Mouse (Mus musculus): Measurements from ENCODE around the gene Cops7a. TPM values are rescaled to one million over a fixed set of nuclear protein-coding genes. Genes with fewer than 3 reads are reported as not detected.

Cops7a gene
- polyA plus RNA-seq, 1 experiment from 2014 or later: 49.6 TPM

DNA sequence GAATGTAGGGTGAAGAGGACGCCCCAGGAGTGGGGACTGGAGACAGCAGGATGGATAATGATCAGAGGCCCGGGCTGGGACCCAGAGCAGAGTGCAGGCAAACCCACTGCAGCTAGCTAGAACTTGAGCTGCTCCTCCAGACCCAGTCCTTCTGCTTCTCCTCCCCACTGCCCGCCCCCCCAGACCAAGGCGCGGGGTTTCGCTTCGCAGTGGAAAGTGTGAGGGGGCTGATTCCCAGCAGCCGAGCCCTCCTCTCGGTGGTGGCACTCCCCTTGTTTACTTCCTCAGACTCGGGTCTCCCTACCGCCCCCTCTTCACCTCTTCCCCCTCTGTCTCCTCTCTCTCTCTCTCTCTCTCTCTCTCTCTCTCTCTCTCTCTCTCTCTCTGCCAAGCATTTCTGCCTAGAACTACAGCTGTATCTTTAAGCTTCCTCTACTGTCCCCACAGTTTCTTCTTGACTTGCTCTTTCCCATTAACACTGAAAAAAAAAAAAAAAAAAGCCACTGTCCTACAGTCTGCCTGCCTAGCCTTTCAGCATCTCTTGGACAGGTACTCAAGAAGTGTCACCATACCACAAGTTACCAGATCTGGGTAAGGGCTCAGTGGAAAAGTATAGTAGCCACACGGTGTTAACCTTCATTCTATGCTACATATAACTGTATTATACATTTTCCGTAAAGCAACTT lies 53.7 kb downstream of the Cops7a start, which contains the start of gene Lag3:
Gene Lag3, minus strand, starts transcription at position 173 of the 686 bp plus-strand sequence.
- H3K4me2 ChIP-seq (ENCODE audit: low read depth, low read length): no peak within 1 kb of the TSS
- H3K9me3 ChIP-seq (replicated peaks; ENCODE audit: control insufficient read depth, low read length): no peaks in the 10 kb centered on the region
- H3K27ac ChIP-seq (ENCODE audit: low read length): no peak within 1 kb of the TSS
- no peaks in the 10 kb centered on the region for H3K36me3 ChIP-seq (ENCODE audit: control insufficient read depth, insufficient read depth)
- H3K27me3 ChIP-seq (ENCODE audit: control insufficient read depth, insufficient read depth, low read depth, low read length): peaks cover 45% of the 10 kb centered on the region
- peaks cover 7% of the 10 kb centered on the region for H3K4me1 ChIP-seq (ENCODE audit: control insufficient read depth, low read depth, low read length)
- no peak within 1 kb of the TSS for H3K9ac ChIP-seq (ENCODE audit: low read depth, low read length)
- no peak within 1 kb of the TSS for H3K4me3 ChIP-seq (ENCODE audit: low read depth, low read length)
- no peak for ATAC-seq (ENCODE audit: low read depth)
- WGBS (ENCODE audit: insufficient replicate concordance): 17% methylated on average over 12 of the region's 13 CpGs

DNA sequence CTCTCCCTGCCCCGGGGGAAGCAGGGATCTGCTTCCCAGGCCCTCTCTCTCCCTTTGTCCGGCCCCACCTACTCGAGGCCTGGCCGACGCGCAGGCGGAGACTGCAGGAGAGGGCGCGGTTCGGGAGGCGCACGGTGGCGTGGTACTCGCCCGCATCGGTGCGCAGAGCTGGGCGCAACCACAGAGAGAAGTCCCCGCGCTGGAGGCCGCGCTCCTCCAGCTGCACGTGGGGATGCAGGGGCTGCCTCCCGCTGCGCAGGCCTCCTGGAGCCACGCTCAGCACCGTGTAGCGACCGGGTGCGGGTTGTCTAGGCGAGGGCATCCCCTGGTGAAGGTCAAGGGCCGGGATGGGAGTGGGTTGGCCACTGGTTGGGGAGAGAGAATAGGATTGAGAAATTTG lies 55.3 kb downstream of the Cops7a start:
- peaks cover 29% of the 10 kb centered on the region for H3K27me3 ChIP-seq (ENCODE audit: control insufficient read depth, insufficient read depth, low read depth, low read length)
- H3K27ac ChIP-seq (ENCODE audit: low read length): no peak overlapping the region
- peaks cover 7% of the 10 kb centered on the region for H3K4me1 ChIP-seq (ENCODE audit: control insufficient read depth, low read depth, low read length)
- no peak overlapping the region for H3K9ac ChIP-seq (ENCODE audit: low read depth, low read length)
- H3K36me3 ChIP-seq (ENCODE audit: control insufficient read depth, insufficient read depth): no peaks in the 10 kb centered on the region
- no peak for ATAC-seq (ENCODE audit: low read depth)
- no peak overlapping the region for H3K4me3 ChIP-seq (ENCODE audit: low read depth, low read length)
- WGBS (ENCODE audit: insufficient replicate concordance): 2% methylated on average over 32 of the region's 32 CpGs
- no peaks in the 10 kb centered on the region for H3K9me3 ChIP-seq (replicated peaks; ENCODE audit: control insufficient read depth, low read length)
- no peak overlapping the region for H3K4me2 ChIP-seq (ENCODE audit: low read depth, low read length)

Other genes starting within 250 kb of the Cops7a start
- gene Ptpn6, start 226.8 kb downstream of the Cops7a start, polyA plus RNA-seq (2015; fragmentation: Nextera tagmentation; extraction: Ambion mirVana): 38.2 and 38.3 TPM in 2 replicates
- 80.7 and 83.6 TPM in 2 replicates for gene Grcc10, start 224.2 kb downstream of the Cops7a start, polyA plus RNA-seq (2015; fragmentation: Nextera tagmentation; extraction: Ambion mirVana)
- gene Gm45234, start 209.5 kb downstream of the Cops7a start, polyA plus RNA-seq (2015; fragmentation: Nextera tagmentation; extraction: Ambion mirVana): not detected in 2 replicates
- 1.3 and 1.7 TPM in 2 replicates for gene Atn1, start 209.0 kb downstream of the Cops7a start, polyA plus RNA-seq (2015; fragmentation: Nextera tagmentation; extraction: Ambion mirVana)
- 0.40 and 0.43 TPM in 2 replicates for gene Eno2, start 195.9 kb downstream of the Cops7a start, polyA plus RNA-seq (2015; fragmentation: Nextera tagmentation; extraction: Ambion mirVana)
- not detected in 2 replicates for gene Lrrc23, start 185.8 kb downstream of the Cops7a start, polyA plus RNA-seq (2015; fragmentation: Nextera tagmentation; extraction: Ambion mirVana)
- gene Spsb2, start 156.9 kb downstream of the Cops7a start, polyA plus RNA-seq (2015; fragmentation: Nextera tagmentation; extraction: Ambion mirVana): 8.6 and 9.1 TPM in 2 replicates
- gene Tpi1, start 151.2 kb downstream of the Cops7a start, polyA plus RNA-seq (2015; fragmentation: Nextera tagmentation; extraction: Ambion mirVana): 450 and 452 TPM in 2 replicates
- 50.0 and 52.7 TPM in 2 replicates for gene Usp5, start 136.1 kb downstream of the Cops7a start, polyA plus RNA-seq (2015; fragmentation: Nextera tagmentation; extraction: Ambion mirVana)
- gene Cdca3, start 136.0 kb downstream of the Cops7a start, polyA plus RNA-seq (2015; fragmentation: Nextera tagmentation; extraction: Ambion mirVana): 171 and 180 TPM in 2 replicates
- gene Gnb3, start 125.3 kb downstream of the Cops7a start, polyA plus RNA-seq (2015; fragmentation: Nextera tagmentation; extraction: Ambion mirVana): 0.13 and 0.31 TPM in 2 replicates
- gene P3h3, start 107.8 kb downstream of the Cops7a start, polyA plus RNA-seq (2015; fragmentation: Nextera tagmentation; extraction: Ambion mirVana): 0.62 and 0.76 TPM in 2 replicates
- gene Gpr162, start 101.6 kb downstream of the Cops7a start, polyA plus RNA-seq (2015; fragmentation: Nextera tagmentation; extraction: Ambion mirVana): 0.02 TPM in 1 of 2 replicates, not detected in the other
- 0.11 and 0.14 TPM in 2 replicates for gene Cd4, start 77.3 kb downstream of the Cops7a start, polyA plus RNA-seq (2015; fragmentation: Nextera tagmentation; extraction: Ambion mirVana)
- 0.12 and 0.15 TPM in 2 replicates for gene Lag3, start 53.8 kb downstream of the Cops7a start, polyA plus RNA-seq (2015; fragmentation: Nextera tagmentation; extraction: Ambion mirVana)
- 42.3 and 49.6 TPM in 2 replicates for gene Ptms, start 45.4 kb downstream of the Cops7a start, polyA plus RNA-seq (2015; fragmentation: Nextera tagmentation; extraction: Ambion mirVana)
- 103 and 110 TPM in 2 replicates for gene Mlf2, start 34.2 kb downstream of the Cops7a start, polyA plus RNA-seq (2015; fragmentation: Nextera tagmentation; extraction: Ambion mirVana)
- gene Pianp, start 31.2 kb upstream of the Cops7a start, polyA plus RNA-seq (2015; fragmentation: Nextera tagmentation; extraction: Ambion mirVana): 0.05 and 0.11 TPM in 2 replicates
- 3.5 and 3.6 TPM in 2 replicates for gene Zfp384, start 43.6 kb upstream of the Cops7a start, polyA plus RNA-seq (2015; fragmentation: Nextera tagmentation; extraction: Ambion mirVana)
- 27.6 and 32.4 TPM in 2 replicates for gene Ing4, start 74.2 kb upstream of the Cops7a start, polyA plus RNA-seq (2015; fragmentation: Nextera tagmentation; extraction: Ambion mirVana)
- 2.0 and 4.5 TPM in 2 replicates for gene Acrbp, start 84.2 kb upstream of the Cops7a start, polyA plus RNA-seq (2015; fragmentation: Nextera tagmentation; extraction: Ambion mirVana)
- gene Lpar5, start 102.4 kb upstream of the Cops7a start, polyA plus RNA-seq (2015; fragmentation: Nextera tagmentation; extraction: Ambion mirVana): 1.4 and 1.5 TPM in 2 replicates
- gene Chd4, start 130.4 kb upstream of the Cops7a start, polyA plus RNA-seq (2015; fragmentation: Nextera tagmentation; extraction: Ambion mirVana): 18.2 and 22.9 TPM in 2 replicates
- 25.2 and 25.3 TPM in 2 replicates for gene Nop2, start 166.4 kb upstream of the Cops7a start, polyA plus RNA-seq (2015; fragmentation: Nextera tagmentation; extraction: Ambion mirVana)
- gene Iffo1, start 179.7 kb upstream of the Cops7a start, polyA plus RNA-seq (2015; fragmentation: Nextera tagmentation; extraction: Ambion mirVana): 3.0 and 4.2 TPM in 2 replicates
- gene Gapdh, start 200.9 kb upstream of the Cops7a start, polyA plus RNA-seq (2015; fragmentation: Nextera tagmentation; extraction: Ambion mirVana): 1,120 and 1,202 TPM in 2 replicates
- 96.1 and 98.1 TPM in 2 replicates for gene Ncapd2, start 226.2 kb upstream of the Cops7a start, polyA plus RNA-seq (2015; fragmentation: Nextera tagmentation; extraction: Ambion mirVana)
- 145 and 162 TPM in 2 replicates for gene Mrpl51, start 226.3 kb upstream of the Cops7a start, polyA plus RNA-seq (2015; fragmentation: Nextera tagmentation; extraction: Ambion mirVana)

Data from liver, embryonic 16.5 days (tissue).